Mouse (Mus musculus) macrophage (primary cell): ENCODE results near the gene Srpk3. TPM values are rescaled to one million over a fixed set of nuclear protein-coding genes. Genes with fewer than 3 reads are reported as not detected.

ENCODE experiments used
- polyA plus RNA-seq: library from polyadenylated mRNA; stranded (reverse); fragments of 250-400 nt; gene quantifications from 3 replicates; pipeline ENCODE4 v1.2.4, GENCODE M21; 2018; ENCODE audit warnings: inconsistent platforms

The Srpk3 gene
- polyA plus RNA-seq, 1 experiment from 2014 or later, result 0.87 TPM

Other genes with a start within 250 kb of the Srpk3 start
- 0.59 to 1.1 TPM (median 1.1 TPM) in 3 replicates for gene Dusp9, start 135.0 kb upstream of the Srpk3 start, polyA plus RNA-seq
- gene Pnck, start 114.3 kb upstream of the Srpk3 start, polyA plus RNA-seq, result 0.13 TPM in 1 of 3 replicates, not detected in the others
- 66.4 to 157 TPM (median 124 TPM) in 3 replicates for gene Slc6a8, start 101.3 kb upstream of the Srpk3 start, polyA plus RNA-seq
- gene Bcap31, start 58.2 kb upstream of the Srpk3 start, polyA plus RNA-seq, result 211 to 247 TPM (median 232 TPM) in 3 replicates
- 42.0 to 64.5 TPM (median 61.4 TPM) in 3 replicates for gene Abcd1, start 57.8 kb upstream of the Srpk3 start, polyA plus RNA-seq
- gene Plxnb3, start 17.3 kb upstream of the Srpk3 start, polyA plus RNA-seq, result 0.69 to 2.3 TPM (median 1.4 TPM) in 3 replicates
- 74.1 to 137 TPM (median 85.2 TPM) in 3 replicates for gene Idh3g, start 12.5 kb downstream of the Srpk3 start, polyA plus RNA-seq
- 92.9 to 202 TPM (median 173 TPM) in 3 replicates for gene Ssr4, start 12.6 kb downstream of the Srpk3 start, polyA plus RNA-seq
- 0.07 to 0.10 TPM (median 0.09 TPM) in 3 replicates for gene Pdzd4, start 50.6 kb downstream of the Srpk3 start, polyA plus RNA-seq
- 0.04 TPM in 1 of 3 replicates, not detected in the others for gene Avpr2, start 117.7 kb downstream of the Srpk3 start, polyA plus RNA-seq
- 0.94 to 1.8 TPM (median 1.1 TPM) in 3 replicates for gene L1cam, start 121.7 kb downstream of the Srpk3 start, polyA plus RNA-seq
- gene Arhgap4, start 147.5 kb downstream of the Srpk3 start, polyA plus RNA-seq, result 13.2 to 18.0 TPM (median 14.5 TPM) in 3 replicates
- 15.6 to 28.5 TPM (median 20.5 TPM) in 3 replicates for gene Naa10, start 147.5 kb downstream of the Srpk3 start, polyA plus RNA-seq
- 146 to 221 TPM (median 206 TPM) in 3 replicates for gene Renbp, start 156.4 kb downstream of the Srpk3 start, polyA plus RNA-seq
- gene Hcfc1, start 192.0 kb downstream of the Srpk3 start, polyA plus RNA-seq, result 43.0 to 62.9 TPM (median 54.1 TPM) in 3 replicates
- 56.5 to 75.1 TPM (median 66.5 TPM) in 3 replicates for gene Irak1, start 249.5 kb downstream of the Srpk3 start, polyA plus RNA-seq